Mouse (Mus musculus) MEL (cell line): ENCODE results near the gene Ankrd44.

Source experiments
- CHD2 ChIP-seq: IDR thresholded peaks from 2 replicates; pipeline ENCODE4 v1.6.1; 2011; ENCODE audit warnings: low read length, improper control_type of control experiment
- CTCF ChIP-seq, 3 experiments: IDR thresholded peaks in 2 of 3; conservative IDR thresholded peaks in 1 of 3; 2 replicates each; pipeline ENCODE4 v1.5.1; 2011 to 2012; ENCODE audit warnings: low read length in 3 of 3, low read depth in 2 of 3, mild to moderate bottlenecking in 2 of 3, improper control_type of control experiment in 1 of 3, inconsistent platforms in 1 of 3, mixed read lengths in 1 of 3, moderate library complexity in 1 of 3; ENCODE audit not compliant: control insufficient read depth in 1 of 3, insufficient read depth in 1 of 3, poor library complexity in 1 of 3, severe bottlenecking in 1 of 3
- E2F4 ChIP-seq: IDR thresholded peaks from 2 replicates; pipeline ENCODE4 v1.6.1; 2011; ENCODE audit warnings: low read depth, low read length, improper control_type of control experiment, borderline replicate concordance
- EP300 ChIP-seq, 2 experiments: IDR thresholded peaks; 2 replicates each; pipeline ENCODE4 v1.6.1; 2011; ENCODE audit warnings: improper control_type of control experiment in 2 of 2, low read length in 2 of 2, low read depth in 1 of 2, mild to moderate bottlenecking in 1 of 2
- MAX ChIP-seq: IDR thresholded peaks from 2 replicates; pipeline ENCODE4 v1.6.1; 2011; ENCODE audit warnings: low read length, improper control_type of control experiment
- POLR2A ChIP-seq, 2 experiments: IDR thresholded peaks; 2 replicates each; pipeline ENCODE4 v1.6.1; 2011 to 2012; ENCODE audit warnings: low read length in 2 of 2, mild to moderate bottlenecking in 2 of 2, control low read depth in 1 of 2, improper control_type of control experiment in 1 of 2, low read depth in 1 of 2, moderate library complexity in 1 of 2; ENCODE audit not compliant: control insufficient read depth in 1 of 2, insufficient read depth in 1 of 2, poor library complexity in 1 of 2
- POLR2AphosphoS5 ChIP-seq: IDR thresholded peaks from 2 replicates; pipeline ENCODE4 v1.6.1; 2012; ENCODE audit warnings: low read depth, borderline replicate concordance, mild to moderate bottlenecking, inconsistent platforms, low read length, moderate library complexity, mixed read lengths
- RCOR1 ChIP-seq: IDR thresholded peaks from 2 replicates; pipeline ENCODE4 v1.6.1; 2012; ENCODE audit warnings: low read depth, mild to moderate bottlenecking, inconsistent platforms, low read length, improper control_type of control experiment
- UBTF ChIP-seq: IDR thresholded peaks from 2 replicates; pipeline ENCODE4 v1.6.1; 2012; ENCODE audit warnings: low read depth, mild to moderate bottlenecking, inconsistent platforms, low read length, improper control_type of control experiment, moderate library complexity, borderline replicate concordance; ENCODE audit not compliant: insufficient read depth
- USF1 ChIP-seq: IDR thresholded peaks from 2 replicates; pipeline ENCODE4 v1.6.1; 2014; ENCODE audit warnings: low read depth, mild to moderate bottlenecking, inconsistent platforms, low read length, improper control_type of control experiment, moderate library complexity
- ZKSCAN1 ChIP-seq: IDR thresholded peaks from 2 replicates; pipeline ENCODE4 v1.6.1; 2012; ENCODE audit warnings: low read depth, mild to moderate bottlenecking, inconsistent platforms, low read length, improper control_type of control experiment, moderate library complexity
- ZNF384 ChIP-seq: IDR thresholded peaks from 2 replicates; pipeline ENCODE4 v1.6.1; 2012; ENCODE audit warnings: low read depth, mild to moderate bottlenecking, inconsistent platforms, low read length, improper control_type of control experiment

GRCm38 (mm10) chr1:54835661-54836205 lies 90.5 kb downstream of the Ankrd44 start:
- TF ChIP-seq POLR2A (IDR thresholded peaks at IDR 0.05; ENCODE audit: control insufficient read depth in 1 of 2, insufficient read depth in 1 of 2, low read depth in 1 of 2, low read length in 2 of 2, poor library complexity in 1 of 2) (no peak), USF1 (no peak), ZNF384 (no peak), CTCF (IDR thresholded peaks at IDR 0.05 in 2 of 3, conservative IDR thresholded peaks at IDR 0.05 in 1 of 3; ENCODE audit: control insufficient read depth in 1 of 3, insufficient read depth in 1 of 3, low read depth in 2 of 3, low read length in 3 of 3, poor library complexity in 1 of 3, severe bottlenecking in 1 of 3) (no peak), MAX (no peak), EP300 (IDR thresholded peaks at IDR 0.05; ENCODE audit: low read depth in 1 of 2, low read length in 2 of 2) (no peak), ZKSCAN1 (no peak), UBTF (no peak), RCOR1 (no peak), E2F4 (no peak), CHD2 (no peak), POLR2AphosphoS5 (no peak)
